Mouse (Mus musculus): ENCODE measurements at regions not wholly inside any gene's neighbourhood (a gene's known extent, or its start where the extent isn't known, plus 50 kb on each side); places are given as distances from the start of the nearest gene placed in this dataset.

- no peak for DNase-seq
Observed at GRCm38 (mm10) chr11:64924989-64925388, 53.8 kb upstream of the Elac2 start.

- no peak for DNase-seq
Observed at GRCm38 (mm10) chr11:64925970-64926369, 52.9 kb upstream of the Elac2 start.
